Mouse (Mus musculus): ENCODE measurements around the gene Gtf2ird1.

GRCm38 (mm10) chr5:134375256-134375655 lies 81.3 kb downstream of the Gtf2ird1 start:
- TF ChIP-seq CTCF (IDR thresholded peaks at IDR 0.05; ENCODE audit: low read depth, low read length) (no peak), POLR2A (IDR thresholded peaks at IDR 0.05; ENCODE audit: insufficient read depth, low read length) (no peak)

Data from ES-Bruce4 (cell line).